Mouse (Mus musculus): ENCODE results near the gene Ddost.

- no peak for TF ChIP-seq CTCF (IDR thresholded peaks at IDR 0.05; ENCODE audit: low read depth)
- no peak for TF ChIP-seq EP300 (IDR thresholded peaks at IDR 0.05; ENCODE audit: low read depth)
These were observed 16.2 kb downstream of the Ddost start for GRCm38 (mm10) chr4:138320711-138321110.
